Mouse (Mus musculus) limb, embryonic 14.5 days (tissue): Measurements from ENCODE around the gene Gm20379. TPM values are rescaled to one million over a fixed set of nuclear protein-coding genes. Genes with fewer than 3 reads are reported as not detected.

Source experiments
- ATAC-seq: fragments of 200-750 bp; cut with Nextera tagmentation; 2 replicates; pipeline ENCODE4 v1.8.0; 2017; ENCODE audit warnings: low read depth, moderate number of reproducible peaks, moderate TSS enrichment; ENCODE audit not compliant: low FRiP score
- DNase-seq: peaks from one replicate; pipeline ENCODE4 v3.0.0-alpha.2; 2015; ENCODE audit warnings: low spot score
- H3K27ac ChIP-seq: fragments of 300-500 bp; sonication (generic); replicated peaks from 2 replicates; pipeline ENCODE4 v1.5.1; 2014; ENCODE audit warnings: low read depth, mild to moderate bottlenecking, low read length, moderate library complexity, mixed read lengths
- H3K27me3 ChIP-seq: fragments of 300-500 bp; sonication (generic); 2 replicates; pipeline ENCODE4 v1.6.1; 2014; ENCODE audit warnings: low read length, mixed read lengths; ENCODE audit not compliant: control insufficient read depth, insufficient read depth
- H3K36me3 ChIP-seq: fragments of 300-500 bp; sonication (generic); 2 replicates; pipeline ENCODE4 v1.6.1; 2014; ENCODE audit warnings: mild to moderate bottlenecking, low read length, moderate library complexity, mixed read lengths; ENCODE audit not compliant: control insufficient read depth, insufficient read depth
- H3K4me1 ChIP-seq: fragments of 300-500 bp; sonication (generic); 2 replicates; pipeline ENCODE4 v1.6.1; 2014; ENCODE audit warnings: antibody characterized with exemption, low read length, mixed read lengths; ENCODE audit not compliant: control insufficient read depth, insufficient read depth
- H3K4me2 ChIP-seq: fragments of 300-500 bp; sonication (generic); replicated peaks from 2 replicates; pipeline ENCODE4 v1.6.1; 2014; ENCODE audit warnings: low read depth, mild to moderate bottlenecking, low read length, moderate library complexity; ENCODE audit not compliant: severe bottlenecking
- H3K4me3 ChIP-seq: fragments of 300-500 bp; sonication (generic); replicated peaks from 2 replicates; pipeline ENCODE4 v1.5.1; 2014; ENCODE audit warnings: low read length
- H3K9ac ChIP-seq: fragments of 300-500 bp; sonication (generic); 2 replicates; pipeline ENCODE4 v1.6.1; 2014; ENCODE audit warnings: mild to moderate bottlenecking, low read depth, low read length, moderate library complexity; ENCODE audit not compliant: severe bottlenecking
- H3K9me3 ChIP-seq: fragments of 300-500 bp; sonication (generic); 2 replicates; pipeline ENCODE4 v1.6.1; 2016; ENCODE audit warnings: low read length; ENCODE audit not compliant: control insufficient read depth
- POLR2A ChIP-seq: fragments of 200-500 bp; IDR thresholded peaks from 2 replicates; pipeline ENCODE4 v1.8.0; 2012; ENCODE audit warnings: inconsistent platforms, mild to moderate bottlenecking, moderate library complexity, borderline replicate concordance; ENCODE audit not compliant: insufficient read depth, insufficient read length; ENCODE audit errors: extremely low read depth
- WGBS: fragments of 180-500 bp; shearing (Covaris S2); extraction: QIAGEN DNeasy Blood & Tissue Kit; methylation state at CpG from one replicate; pipeline ENCODE4 v1.1.7; 2014; 5-methylcytosine and 5-hydroxymethylcytosine counted together
- polyA plus RNA-seq, 2 experiments: library from polyadenylated mRNA; depleted of rRNA in 1 of 2; stranded (reverse) in 1 of 2; unstranded in 1 of 2; fragments of >200 nt; fragmentation: Nextera tagmentation in 1 of 2; extraction: Ambion mirVana in 1 of 2; gene quantifications; 2 replicates each; pipeline versions ENCODE4 v1.2.1 to v1.2.3; 2012 to 2014

Gene Gm20379
- polyA plus RNA-seq, 2 experiments = 1.0 TPM; not detected in 1

DNA sequence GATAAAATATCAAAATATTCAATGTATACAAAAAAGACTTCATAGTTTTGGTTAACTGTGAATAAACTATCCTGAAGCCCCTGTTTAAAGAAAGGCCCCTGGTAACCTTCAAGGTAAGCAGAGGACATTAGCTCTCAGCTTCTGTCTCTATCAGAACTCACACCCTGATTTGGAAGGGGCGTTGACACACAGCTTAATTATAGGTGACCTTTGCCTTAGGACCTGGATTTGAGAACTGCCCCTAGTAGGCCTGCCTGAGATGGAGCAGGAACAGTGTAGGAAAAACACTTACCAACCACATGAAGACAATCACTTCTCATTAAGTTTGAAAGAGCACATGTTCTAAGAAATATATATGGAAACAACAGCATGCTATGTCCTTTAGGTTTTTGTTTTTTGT lies 6.3 kb upstream of the Gm20379 start:
- TF ChIP-seq POLR2A = no peak
- Histone ChIP-seq H3K4me2 (no peak overlapping the region), H3K27ac (no peak overlapping the region), H3K9ac (no peak overlapping the region), H3K36me3 (peaks cover 14% of the 10 kb centered on the region), H3K4me1 (peaks cover 14% of the 10 kb centered on the region), H3K27me3 (no peaks in the 10 kb centered on the region), H3K4me3 (no peak overlapping the region), H3K9me3 (no peaks in the 10 kb centered on the region)
- 66% methylated on average over 1 of the region's 1 CpGs for WGBS
- ATAC-seq = no peak
- DNase-seq = no peak

DNA sequence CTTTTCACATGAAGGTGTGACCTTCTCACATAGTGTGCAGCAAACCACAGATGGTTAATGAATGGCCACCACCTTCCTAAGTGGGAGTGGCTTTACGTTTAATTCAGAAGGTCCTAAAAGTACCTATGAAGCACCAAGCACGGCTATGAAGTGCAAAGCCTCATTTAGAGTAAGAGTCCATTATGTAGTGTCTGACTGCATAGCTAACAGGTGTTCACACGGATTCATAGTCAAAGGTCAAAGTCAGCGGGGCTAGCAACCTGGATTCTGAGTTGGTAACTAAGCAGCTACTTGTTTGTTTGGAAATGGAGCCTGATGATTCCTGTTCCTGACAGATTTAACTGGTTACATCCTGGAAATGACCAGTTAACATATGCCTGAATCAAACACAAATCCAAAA lies 4.0 kb upstream of the Gm20379 start:
- no peak for ATAC-seq
- Histone ChIP-seq H3K27me3 (no peaks in the 10 kb centered on the region), H3K27ac (no peak overlapping the region), H3K36me3 (peaks cover 9% of the 10 kb centered on the region), H3K9ac (no peak overlapping the region), H3K4me3 (no peak overlapping the region), H3K4me1 (peaks cover 14% of the 10 kb centered on the region), H3K4me2 (no peak overlapping the region), H3K9me3 (no peaks in the 10 kb centered on the region)
- 40% methylated on average over 4 of the region's 4 CpGs for WGBS
- DNase-seq = no peak
- no peak for TF ChIP-seq POLR2A

DNA sequence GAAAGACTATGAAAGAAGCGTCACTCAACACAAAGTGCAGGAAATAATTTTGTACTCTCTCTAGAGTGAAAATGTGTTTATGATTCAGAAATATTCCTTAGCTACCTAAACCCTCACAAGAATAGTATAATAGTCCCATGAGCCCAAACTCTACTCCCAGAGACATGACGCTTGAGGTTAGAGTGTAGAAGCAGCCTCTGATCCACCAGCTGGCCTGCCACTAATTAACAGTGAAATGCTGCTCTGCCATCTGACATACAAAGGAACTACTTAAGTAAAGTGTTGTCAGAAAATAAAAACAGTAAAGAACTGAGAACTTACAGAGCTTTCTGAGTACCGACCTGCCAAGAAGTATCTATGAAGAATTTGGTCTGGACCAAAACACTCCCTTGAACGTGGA lies 3.3 kb upstream of the Gm20379 start:
- TF ChIP-seq POLR2A = no peak
- H3K9me3 ChIP-seq = no peaks in the 10 kb centered on the region
- H3K36me3 ChIP-seq = peaks cover 9% of the 10 kb centered on the region
- no peaks in the 10 kb centered on the region for H3K27me3 ChIP-seq
- no peak overlapping the region for H3K27ac ChIP-seq
- no peak for DNase-seq
- ATAC-seq = no peak
- no peak overlapping the region for H3K9ac ChIP-seq
- WGBS = 49% methylated on average over 4 of the region's 4 CpGs
- peaks cover 14% of the 10 kb centered on the region for H3K4me1 ChIP-seq
- H3K4me3 ChIP-seq = no peak overlapping the region
- no peak overlapping the region for H3K4me2 ChIP-seq

DNA sequence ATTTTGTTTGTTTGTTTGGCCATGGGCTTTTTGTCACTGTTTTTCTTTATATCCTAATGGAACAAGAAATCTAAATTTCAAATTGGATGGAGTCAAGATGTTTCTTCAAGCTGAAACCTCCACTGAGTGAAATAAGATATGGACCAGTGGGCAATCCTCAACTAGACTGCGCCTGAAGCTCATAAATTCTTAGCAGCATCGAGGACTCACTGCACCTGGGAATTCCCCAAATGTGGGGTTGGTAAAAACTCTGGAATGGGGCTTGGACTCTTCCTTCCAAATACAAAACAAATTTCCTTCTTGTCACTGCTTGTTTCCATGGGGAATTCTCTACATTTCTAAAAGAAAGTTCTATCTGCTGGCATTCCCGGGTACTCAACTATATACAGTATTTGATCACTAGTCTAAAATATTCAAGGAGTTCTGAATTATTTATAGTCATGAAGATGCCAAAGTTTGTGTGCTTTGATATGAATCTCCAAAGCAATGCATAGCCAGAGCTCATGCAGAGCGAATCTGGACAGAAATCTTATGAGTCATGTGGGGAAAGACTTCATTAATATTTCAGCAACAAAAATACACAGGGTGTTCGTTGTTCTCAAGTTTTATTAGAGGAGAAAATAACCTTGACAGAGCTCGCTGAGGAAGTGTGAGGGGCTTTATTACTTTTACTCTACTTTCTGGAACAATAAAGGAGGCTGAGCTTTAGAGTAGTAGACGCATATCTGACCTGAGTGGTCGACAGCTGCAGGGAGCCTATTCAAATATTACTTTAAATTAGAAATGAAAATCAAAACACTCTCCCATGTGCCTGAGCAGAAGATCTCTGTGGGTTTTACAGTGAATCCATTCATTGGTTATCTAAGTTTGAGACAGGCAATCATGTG lies 2.5 kb upstream of the Gm20379 start:
- no peak for TF ChIP-seq POLR2A
- no peak overlapping the region for H3K4me2 ChIP-seq
- no peak overlapping the region for H3K27ac ChIP-seq
- no peaks in the 10 kb centered on the region for H3K9me3 ChIP-seq
- H3K36me3 ChIP-seq = peaks cover 12% of the 10 kb centered on the region
- H3K4me3 ChIP-seq = no peak overlapping the region
- no peak overlapping the region for H3K9ac ChIP-seq
- no peaks in the 10 kb centered on the region for H3K27me3 ChIP-seq
- peak; percentile 30 for DNase-seq
- peaks cover 14% of the 10 kb centered on the region for H3K4me1 ChIP-seq
- peak; percentile 50; the same call in 1 of the 2 replicates for ATAC-seq
- 27% methylated on average over 8 of the region's 8 CpGs for WGBS

DNA sequence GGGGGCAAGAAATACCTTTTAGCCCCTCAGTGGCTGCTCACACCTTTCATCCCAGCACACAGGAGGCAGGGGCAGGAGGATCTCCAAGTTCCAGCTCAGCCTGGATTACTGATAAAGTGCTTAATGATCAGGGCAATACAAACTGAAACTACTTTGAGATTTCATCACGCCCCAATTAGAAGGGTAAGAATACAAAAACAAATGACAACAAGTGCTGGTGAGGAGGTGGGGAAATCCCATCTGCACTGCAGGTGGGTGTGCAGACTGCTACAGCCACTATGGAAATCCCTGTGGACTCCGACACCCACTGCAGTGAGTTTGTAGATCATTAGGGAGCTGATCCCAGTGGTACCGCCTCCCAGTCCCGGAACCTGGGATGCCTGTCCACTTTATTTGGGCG lies 1.5 kb upstream of the Gm20379 start:
- Histone ChIP-seq H3K4me1 (peaks cover 14% of the 10 kb centered on the region), H3K27me3 (no peaks in the 10 kb centered on the region), H3K9ac (no peak overlapping the region), H3K4me3 (no peak overlapping the region), H3K36me3 (peaks cover 15% of the 10 kb centered on the region), H3K9me3 (no peaks in the 10 kb centered on the region), H3K27ac (no peak overlapping the region), H3K4me2 (no peak overlapping the region)
- WGBS = 86% methylated on average over 5 of the region's 5 CpGs
- no peak for TF ChIP-seq POLR2A
- no peak for DNase-seq
- no peak for ATAC-seq

DNA sequence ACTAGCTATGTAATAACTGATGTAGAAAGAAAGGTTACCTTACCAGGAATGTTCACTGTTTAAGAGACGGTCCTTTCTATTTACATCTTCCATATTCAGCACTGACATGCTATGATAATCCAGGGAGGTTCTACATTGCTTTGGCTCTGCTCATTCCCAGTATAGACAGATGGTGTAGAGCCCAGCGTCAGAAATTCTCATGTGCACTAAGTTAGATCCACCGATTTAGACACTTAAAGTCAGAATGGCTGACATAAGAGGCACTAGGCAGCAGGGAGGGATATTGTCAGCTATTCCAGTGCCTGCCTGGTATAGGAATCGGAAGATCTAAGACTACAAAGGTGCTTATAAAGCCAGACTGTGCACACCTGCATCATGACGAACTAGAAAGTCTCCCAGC lies 8.8 kb downstream of the Gm20379 start:
- Histone ChIP-seq H3K4me3 (no peak overlapping the region), H3K9ac (no peak overlapping the region), H3K4me2 (no peak overlapping the region), H3K9me3 (no peaks in the 10 kb centered on the region), H3K36me3 (0 out of 2 replicates have a peak, but pooled peaks cover 10% of the 10 kb centered on the region), H3K4me1 (no peaks in the 10 kb centered on the region; the same call in 1 of the 2 replicates), H3K27ac (no peak overlapping the region), H3K27me3 (no peaks in the 10 kb centered on the region)
- ATAC-seq = no peak
- no peak for DNase-seq
- 59% methylated on average over 5 of the region's 5 CpGs for WGBS
- no peak for TF ChIP-seq POLR2A
